Mouse (Mus musculus) ES-E14 (cell line): ENCODE data around the gene Mei1. TPM values are rescaled to one million over a fixed set of nuclear protein-coding genes. Genes with fewer than 3 reads are reported as not detected.

ENCODE experiments used
- DNase-seq: peaks from one replicate; pipeline ENCODE4 v3.0.0-alpha.2; 2013; ENCODE audit warnings: low read depth, low spot score
- H3K27ac ChIP-seq: 2 replicates; pipeline ENCODE4 v1.5.1; 2012; ENCODE audit warnings: low read depth, mild to moderate bottlenecking, low read length, moderate library complexity, mixed read lengths; ENCODE audit not compliant: poor library complexity, insufficient read depth, severe bottlenecking
- H3K36me3 ChIP-seq: 2 replicates; pipeline ENCODE4 v1.6.1; 2012; ENCODE audit warnings: mild to moderate bottlenecking, low read length, moderate library complexity, mixed read lengths; ENCODE audit not compliant: control insufficient read depth, poor library complexity, insufficient read depth, severe bottlenecking
- H3K4me1 ChIP-seq, 2 experiments: fragments of 150-350 bp in 1 of 2; sonication (generic) in 1 of 2; 2 replicates each; pipeline ENCODE4 v1.6.1; 2012; ENCODE audit warnings: low read length in 2 of 2, mild to moderate bottlenecking in 1 of 2, mixed read lengths in 1 of 2; ENCODE audit not compliant: control insufficient read depth in 2 of 2, insufficient read depth in 2 of 2, poor library complexity in 1 of 2
- H3K4me3 ChIP-seq, 2 experiments: fragments of 150-350 bp in 1 of 2; sonication (generic) in 1 of 2; 2 replicates each; pipeline ENCODE4 v1.5.1; 2012; ENCODE audit warnings: low read length in 2 of 2, low read depth in 1 of 2, mild to moderate bottlenecking in 1 of 2, mixed read lengths in 1 of 2; ENCODE audit not compliant: insufficient read depth in 1 of 2, poor library complexity in 1 of 2, severe bottlenecking in 1 of 2
- H3K9ac ChIP-seq: 2 replicates; pipeline ENCODE4 v1.6.1; 2012; ENCODE audit warnings: low read depth, mild to moderate bottlenecking, low read length, mixed read lengths; ENCODE audit not compliant: poor library complexity, insufficient read depth, severe bottlenecking
- H3K9me3 ChIP-seq: fragments of 150-350 bp; sonication (generic); 2 replicates; pipeline ENCODE4 v1.6.1; 2012; ENCODE audit warnings: low read depth, mild to moderate bottlenecking, low read length; ENCODE audit not compliant: control insufficient read depth, insufficient read depth
- CHD2 ChIP-seq: IDR thresholded peaks from 2 replicates; pipeline ENCODE4 v1.6.1; 2014; ENCODE audit warnings: mild to moderate bottlenecking, low read depth, low read length, inconsistent platforms
- HCFC1 ChIP-seq: IDR thresholded peaks from 2 replicates; pipeline ENCODE4 v1.6.1; 2012; ENCODE audit warnings: low read length, inconsistent platforms, borderline replicate concordance; ENCODE audit not compliant: insufficient read depth
- MAFK ChIP-seq: IDR thresholded peaks from 2 replicates; pipeline ENCODE4 v1.6.1; 2014; ENCODE audit warnings: mild to moderate bottlenecking, low read depth, low read length, inconsistent platforms; ENCODE audit not compliant: insufficient read depth
- ZC3H11A ChIP-seq: IDR thresholded peaks from 2 replicates; pipeline ENCODE4 v1.6.1; 2012; ENCODE audit warnings: low read depth, mild to moderate bottlenecking, inconsistent platforms, low read length, borderline replicate concordance
- ZNF384 ChIP-seq: IDR thresholded peaks from 2 replicates; pipeline ENCODE4 v1.6.1; 2012; ENCODE audit warnings: low read depth, low read length, inconsistent platforms
- in situ Hi-C, 2 experiments: fragments of 600-800 bp; cut with MboI; formaldehyde crosslinking; loops; one replicate each; pipeline ENCODE4 v1.15.1; 2025; ENCODE audit warnings: low sequenced_read_pairs in 2 of 2, inconsistent platforms in 1 of 2; ENCODE audit not compliant: unreplicated experiment in 2 of 2
- total RNA-seq: library from RNA; depleted of rRNA; stranded (reverse); fragments of 300-350 nt; gene quantifications from 2 replicates; pipeline ENCODE4 v1.2.3, GENCODE M21; 2012

The Mei1 gene
- total RNA-seq, 1 experiment: 0.40 TPM

GRCm38 (mm10) chr15:82156902-82157301 lies 87.1 kb downstream of the Mei1 start:
- in situ Hi-C loops: no loop called here
- Histone ChIP-seq H3K9ac (no peak overlapping the region), H3K4me1 (peaks cover 4 to 26% of the 10 kb centered on the region in 2 experiments), H3K36me3 (peaks cover 5% of the 10 kb centered on the region; the same call in 1 of the 2 replicates), H3K27ac (no peak overlapping the region), H3K9me3 (no peaks in the 10 kb centered on the region), H3K4me3 (no peak overlapping the region)
- no peak for DNase-seq
- TF ChIP-seq ZNF384 (no peak), HCFC1 (no peak), CHD2 (no peak)

- no peak for DNase-seq
- Histone ChIP-seq H3K36me3 (peaks cover 5% of the 10 kb centered on the region; the same call in 1 of the 2 replicates), H3K9me3 (no peaks in the 10 kb centered on the region), H3K4me3 (0 out of 4 replicates have a peak overlapping the region, but pooled peaks of 1 of the 2 experiments have one; percentile 3), H3K27ac (no peak overlapping the region), H3K4me1 (peaks cover 6 to 21% of the 10 kb centered on the region in 2 experiments; a peak in 3 of 4 replicates), H3K9ac (no peak overlapping the region)
- in situ Hi-C loops: no loop called here
- no peak for TF ChIP-seq ZC3H11A
- TF ChIP-seq ZNF384: no peak
- TF ChIP-seq CHD2: no peak
- no peak for TF ChIP-seq HCFC1
- no peak for TF ChIP-seq MAFK
Measured at GRCm38 (mm10) chr15:82158243-82159035, 88.6 kb downstream of the Mei1 start.

GRCm38 (mm10) chr15:82159471-82159870 lies 89.7 kb downstream of the Mei1 start:
- H3K4me1 ChIP-seq: peaks cover 6 to 19% of the 10 kb centered on the region in 2 experiments; a peak in 3 of 4 replicates
- no peak overlapping the region for H3K4me3 ChIP-seq
- in situ Hi-C loops: no loop called here
- H3K9me3 ChIP-seq: no peaks in the 10 kb centered on the region
- H3K36me3 ChIP-seq: peaks cover 5% of the 10 kb centered on the region; the same call in 1 of the 2 replicates
- H3K9ac ChIP-seq: no peak overlapping the region
- TF ChIP-seq ZNF384: no peak
- no peak overlapping the region for H3K27ac ChIP-seq
- DNase-seq: no peak

- no peak for DNase-seq
- in situ Hi-C loops: no loop called here
- Histone ChIP-seq H3K9ac (no peak overlapping the region), H3K27ac (no peak overlapping the region), H3K4me3 (no peak overlapping the region), H3K9me3 (no peaks in the 10 kb centered on the region), H3K36me3 (peaks cover 5% of the 10 kb centered on the region; the same call in 1 of the 2 replicates), H3K4me1 (peaks cover 11 to 24% of the 10 kb centered on the region in 2 experiments; a peak in 3 of 4 replicates)
- TF ChIP-seq HCFC1 (no peak), CHD2 (no peak), ZC3H11A (no peak), MAFK (no peak), ZNF384 (no peak)
Measured at GRCm38 (mm10) chr15:82160731-82161640, 91.2 kb downstream of the Mei1 start.
